Mouse (Mus musculus) spleen, embryonic (tissue): ENCODE data around the gene Zfp932.
"Not testable (repeated sequence)": the region's sequence is repeated elsewhere in the genome, so short reads cannot be mapped to it uniquely, and the experiment has no call there.

Source experiments
- CTCF ChIA-PET: fragments of 350-600 bp; sonication (Branson Sonifier 250); formaldehyde crosslinking; loops from one replicate; lab custom pipeline; 2022; lab: Charles Lee

Zfp932 gene

GRCm38 (mm10) chr5:109996026-109996937 lies at the start of gene Zfp932:
Gene Zfp932, plus strand, starts transcription at chr5:109996521.
- CTCF ChIA-PET: not testable (repeated sequence)

GRCm38 (mm10) chr5:109950281-109950680 lies 46.0 kb upstream of the Zfp932 start:
- CTCF ChIA-PET: no interaction called here

- CTCF ChIA-PET: not testable (repeated sequence)
These were observed 15.6 kb upstream of the Zfp932 start for GRCm38 (mm10) chr5:109980743-109981142.

GRCm38 (mm10) chr5:109995461-109995860 lies 860 bp upstream of the Zfp932 start:
- CTCF ChIA-PET: not testable (repeated sequence)

GRCm38 (mm10) chr5:110015775-110016174 lies 19.5 kb downstream of the Zfp932 start:
- CTCF ChIA-PET: not testable (repeated sequence)

- CTCF ChIA-PET: no interaction called here
These were observed 27.0 kb downstream of the Zfp932 start for GRCm38 (mm10) chr5:110023273-110023672.

- CTCF ChIA-PET: not testable (repeated sequence)
These were observed 27.5 kb downstream of the Zfp932 start for GRCm38 (mm10) chr5:110023694-110024427.

- CTCF ChIA-PET: interaction anchor here (0.6 to 0.9 kb wide), 2 partner anchors 50 to 498 kb away, joined by 3 read pairs; no protein-coding TSS in a partner anchor
These were observed 61.5 kb downstream of the Zfp932 start for GRCm38 (mm10) chr5:110057637-110058408.
